Mouse (Mus musculus): ENCODE results near the gene Kri1.
"Not testable (repeated sequence)": the region's sequence is repeated elsewhere in the genome, so short reads cannot be mapped to it uniquely, and the experiment has no call there.

The Kri1 gene

GRCm38 (mm10) chr9:21287571-21288402 lies at the start of gene Kri1:
TSS of gene Kri1 (minus strand) at chr9:21287969.
- DNase-seq (ENCODE audit: low read depth, low spot score), result peak; percentile 97

GRCm38 (mm10) chr9:21336491-21336890 lies 48.7 kb upstream of the Kri1 start:
- DNase-seq (ENCODE audit: low read depth, low spot score), result no peak

- no peak for DNase-seq (ENCODE audit: low read depth, low spot score)
These were observed 47.6 kb upstream of the Kri1 start for GRCm38 (mm10) chr9:21335391-21335790.

GRCm38 (mm10) chr9:21334747-21335146 lies 47.0 kb upstream of the Kri1 start:
- no peak for DNase-seq (ENCODE audit: low read depth, low spot score)

DNA sequence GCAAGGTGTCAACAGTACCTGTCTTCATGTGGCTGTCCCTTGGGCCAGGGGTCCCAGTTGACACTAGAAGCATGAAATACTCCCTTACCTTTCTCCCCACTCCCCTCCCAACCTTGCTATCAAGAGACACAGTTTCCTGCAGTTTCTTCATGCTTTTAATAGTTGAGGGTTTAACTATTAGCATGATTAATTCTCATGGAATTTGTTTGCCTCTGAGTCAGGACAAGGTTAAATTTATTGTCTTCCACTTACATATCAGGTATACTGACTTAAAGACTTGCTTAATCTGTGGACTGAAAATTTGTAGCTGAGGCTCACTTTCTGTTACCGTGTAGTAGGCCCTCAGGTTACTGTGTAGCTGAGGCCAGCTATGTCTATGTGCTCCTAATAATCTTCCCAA lies 45.8 kb upstream of the Kri1 start:
- no peak for DNase-seq (ENCODE audit: low read depth, low spot score)

DNA sequence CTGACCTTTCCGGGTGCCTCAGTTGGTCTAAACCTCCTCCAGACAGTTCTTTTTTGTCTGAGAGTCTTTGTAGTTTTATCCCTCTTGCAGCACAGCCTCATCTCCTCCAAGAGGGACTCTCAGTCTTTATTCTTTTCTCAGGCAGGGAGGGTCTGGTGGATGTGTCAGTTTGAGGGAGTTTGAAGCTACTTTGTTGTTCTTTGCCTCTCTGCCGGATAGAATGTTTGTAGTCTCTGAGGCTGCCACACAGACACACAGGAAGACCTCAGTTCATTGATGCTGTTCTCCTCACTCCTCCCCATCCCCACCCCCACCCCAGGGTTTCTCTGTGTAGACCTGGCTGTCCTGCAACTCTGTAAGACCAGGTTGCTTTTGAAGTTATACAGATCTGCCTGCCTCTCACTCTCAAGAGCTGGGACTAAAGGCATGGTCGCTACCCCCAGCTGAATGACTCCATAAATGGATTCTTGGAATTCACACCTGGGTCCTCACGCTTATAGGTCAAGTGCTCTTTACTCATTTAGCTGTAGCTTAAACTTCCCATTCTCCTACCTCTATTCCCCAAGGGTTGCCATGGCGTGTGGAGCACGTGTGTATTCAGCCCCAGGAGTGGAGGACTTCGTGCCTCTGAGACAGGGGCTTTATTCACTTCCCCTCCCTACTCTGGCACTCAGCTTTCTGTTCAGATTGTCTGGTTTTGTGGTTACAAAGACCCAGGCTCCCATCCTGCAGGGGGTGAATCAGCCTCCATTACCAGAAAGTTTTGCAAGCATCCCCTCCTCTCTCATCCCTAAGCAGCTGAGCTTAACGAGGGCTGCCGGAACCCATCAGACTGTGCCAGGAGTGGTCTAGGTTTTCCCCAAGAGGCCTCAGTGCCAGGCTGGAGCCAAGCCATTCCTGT lies 44.6 kb upstream of the Kri1 start:
- no peak for DNase-seq (ENCODE audit: low read depth, low spot score)

DNA sequence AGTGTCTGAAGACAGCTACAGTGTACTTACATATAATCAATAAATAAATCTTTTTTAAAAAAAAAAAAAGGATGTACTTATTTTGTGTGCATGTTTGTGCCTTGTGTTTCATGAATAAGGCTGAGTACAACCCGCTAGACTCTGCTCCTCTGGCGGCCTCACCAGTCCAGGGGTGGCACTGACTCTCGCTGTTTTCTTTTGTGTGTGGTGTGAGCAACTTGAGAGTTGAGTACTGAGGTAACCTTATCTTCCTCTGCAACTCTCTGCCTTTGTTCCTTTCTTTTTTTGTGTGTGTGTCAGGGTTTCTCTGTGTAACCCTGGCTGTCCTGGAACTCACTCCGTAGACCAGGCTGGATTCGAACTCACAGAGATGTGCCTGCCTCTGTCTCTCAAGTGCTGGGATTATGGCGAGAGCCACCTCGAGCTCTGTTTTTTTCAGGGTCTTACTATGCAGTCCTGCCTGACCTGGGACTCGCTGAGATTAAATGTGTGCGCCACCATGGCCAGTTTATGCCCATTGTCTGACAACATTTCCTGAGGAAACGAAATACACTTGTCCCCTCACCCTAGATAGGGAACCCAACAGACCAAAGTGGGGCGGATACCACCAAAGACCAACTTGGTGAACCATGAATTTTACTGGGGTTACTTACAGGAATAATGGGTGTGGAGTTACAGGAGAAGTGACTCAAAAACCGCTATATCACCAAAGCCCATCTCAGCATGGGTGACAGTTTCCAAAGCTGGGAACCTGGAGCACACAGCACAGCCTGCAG lies 43.8 kb upstream of the Kri1 start:
- no peak for DNase-seq (ENCODE audit: low read depth, low spot score)

DNA sequence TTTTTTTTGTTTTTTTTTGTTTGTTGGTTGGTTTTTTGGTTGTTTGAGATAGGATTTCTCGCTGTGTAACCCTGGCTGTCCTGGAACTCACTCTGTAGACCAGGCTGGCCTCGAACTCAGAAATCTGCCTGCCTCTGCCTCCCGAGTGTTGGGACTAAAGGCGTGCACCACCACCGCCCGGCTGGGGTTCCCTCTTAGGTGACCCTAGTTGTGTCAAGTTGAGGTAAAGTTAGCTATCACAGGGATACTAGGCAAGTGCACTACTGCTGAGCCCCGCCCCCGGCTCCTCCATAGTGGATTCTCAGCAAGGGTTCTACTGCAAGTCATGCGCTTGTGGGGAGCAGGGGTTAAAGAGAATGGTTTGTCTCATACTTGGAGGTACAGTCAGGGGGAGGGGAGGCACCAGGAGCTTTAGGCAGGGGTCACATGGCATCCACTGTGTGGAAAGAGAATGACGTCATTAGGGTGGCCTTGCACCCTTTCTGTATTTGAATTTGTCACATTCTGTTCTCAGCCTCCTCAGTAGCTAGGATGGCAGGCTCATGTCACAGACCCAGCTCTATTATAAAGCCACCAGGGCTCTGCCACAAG lies 42.0 kb upstream of the Kri1 start:
- DNase-seq (ENCODE audit: low read depth, low spot score), result no peak

- no peak for DNase-seq (ENCODE audit: low read depth, low spot score)
These were observed 41.3 kb upstream of the Kri1 start for GRCm38 (mm10) chr9:21329041-21329440.

- no peak for DNase-seq (ENCODE audit: low read depth, low spot score)
These were observed 40.3 kb upstream of the Kri1 start for GRCm38 (mm10) chr9:21328041-21328440.

- DNase-seq (ENCODE audit: low read depth, low spot score), result no peak
These were observed 39.8 kb upstream of the Kri1 start for GRCm38 (mm10) chr9:21327569-21327968.

- no peak for DNase-seq (ENCODE audit: low read depth, low spot score)
These were observed 36.5 kb upstream of the Kri1 start for GRCm38 (mm10) chr9:21324269-21324668.

DNA sequence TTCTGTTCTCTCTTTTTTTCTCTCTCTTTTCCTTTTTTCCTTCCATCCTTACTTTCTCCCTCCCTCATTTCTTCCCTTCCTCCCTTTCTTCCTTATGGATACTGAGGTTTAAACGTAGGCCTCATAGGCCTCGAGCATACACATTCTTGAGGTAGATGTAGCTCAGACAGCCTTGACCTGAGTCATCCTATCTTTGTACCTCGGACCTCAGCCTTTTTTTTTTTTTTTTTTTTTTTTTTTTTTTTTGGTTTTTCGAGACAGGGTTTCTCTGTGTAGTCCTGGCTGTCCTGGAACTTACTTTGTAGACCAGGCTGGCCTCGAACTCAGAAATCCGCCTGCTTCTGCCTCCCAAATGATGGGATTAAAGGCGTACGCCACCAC lies 35.1 kb upstream of the Kri1 start:
- not testable (repeated sequence) for DNase-seq (ENCODE audit: low read depth, low spot score)

DNA sequence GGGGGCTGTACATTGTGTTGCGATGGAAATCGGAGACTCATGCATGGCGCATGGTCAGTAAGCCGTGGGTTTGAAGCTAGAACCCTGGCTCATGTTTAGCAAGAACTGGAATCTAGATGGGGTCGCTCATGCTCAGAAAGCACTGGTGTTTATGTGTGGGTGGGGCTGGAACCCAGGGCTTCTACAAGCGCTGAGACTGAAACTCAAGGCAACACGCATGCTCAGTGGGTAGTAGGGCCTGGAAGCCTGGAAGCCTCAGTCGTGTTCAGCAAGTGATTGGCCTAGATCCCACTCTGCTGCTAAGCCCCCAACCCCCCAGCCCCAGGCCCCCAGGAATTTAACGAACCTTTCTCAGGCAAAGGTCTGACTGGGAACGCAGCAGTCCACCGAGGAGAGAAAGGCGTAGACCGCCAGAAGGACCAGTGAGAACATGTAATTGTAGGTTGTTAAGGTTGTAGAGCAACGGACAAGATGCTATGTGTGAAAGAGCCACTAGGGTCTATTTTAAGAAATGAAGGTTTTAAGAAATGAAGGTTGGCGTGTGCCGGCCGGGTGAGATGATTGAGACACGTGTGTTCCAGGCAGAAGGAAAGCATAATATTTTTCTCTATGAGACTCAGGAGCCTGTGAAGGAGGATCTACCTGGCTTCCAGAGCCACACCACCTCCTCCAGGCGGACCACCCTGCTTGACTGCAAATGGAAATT lies 34.6 kb upstream of the Kri1 start:
- no peak for DNase-seq (ENCODE audit: low read depth, low spot score)

DNA sequence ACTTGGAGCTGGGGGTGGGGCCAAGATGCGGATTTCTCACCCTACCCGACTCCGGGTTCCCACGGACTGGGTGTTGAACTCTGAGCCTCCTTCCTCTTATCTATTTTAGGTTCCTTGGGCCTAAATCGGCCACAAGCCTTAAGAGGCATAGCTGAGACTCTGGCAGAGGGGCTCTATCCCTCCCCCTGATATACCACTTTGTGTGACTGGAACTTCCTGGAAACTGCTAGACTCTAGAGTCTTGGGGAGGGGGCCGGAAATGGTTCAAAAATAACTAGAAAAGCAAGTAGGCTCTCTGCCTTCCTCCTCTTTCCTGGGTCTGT lies 33.7 kb upstream of the Kri1 start:
- no peak for DNase-seq (ENCODE audit: low read depth, low spot score)

DNA sequence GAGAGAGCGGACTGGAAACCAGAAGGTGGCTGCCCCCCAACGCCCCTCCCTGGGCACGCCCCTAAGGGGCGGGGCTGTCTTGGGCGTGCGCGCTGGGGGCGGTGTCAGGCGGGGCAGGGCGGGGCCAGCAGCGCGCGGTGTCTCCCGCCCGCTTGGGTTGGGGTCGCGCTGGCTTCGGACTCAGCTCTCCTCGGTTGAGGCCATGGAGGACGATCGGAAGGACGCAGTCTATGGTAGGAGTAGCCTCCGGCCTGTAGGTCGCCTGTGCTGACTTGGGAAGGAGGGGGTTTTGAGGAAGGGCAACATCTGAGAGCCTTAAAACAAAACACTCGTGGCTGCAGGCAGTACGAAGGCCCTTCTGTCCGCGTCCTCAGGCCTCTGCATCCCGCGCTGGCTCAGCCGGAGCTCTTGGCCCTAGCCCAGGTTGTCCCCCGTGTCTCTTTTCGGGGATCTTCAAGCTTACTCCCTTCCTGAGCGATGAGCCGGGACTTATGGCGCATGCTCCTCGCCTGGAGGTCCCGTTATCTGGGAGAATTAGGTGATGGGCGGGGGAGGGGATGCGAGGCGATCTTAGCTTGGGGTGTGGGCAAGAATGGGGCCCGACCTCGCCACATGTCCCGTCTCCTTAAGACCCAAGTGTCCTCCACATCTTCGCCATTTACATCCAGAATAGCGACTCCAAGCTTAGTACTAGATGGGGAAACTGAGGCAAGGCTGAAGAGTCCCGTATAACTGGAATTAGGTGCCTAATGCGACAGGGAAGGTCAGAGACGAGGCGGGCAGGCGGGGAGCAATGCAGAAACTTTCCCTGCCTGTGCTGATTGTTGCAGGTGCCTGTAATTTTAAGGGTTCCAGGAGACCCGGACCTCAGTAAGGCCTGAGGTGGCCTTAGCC lies 33.1 kb upstream of the Kri1 start, which contains the start of gene Slc44a2:
Gene Slc44a2, plus strand, starts transcription at position 80 of the 894 bp plus-strand sequence.
- peak; percentile 80 for DNase-seq (ENCODE audit: low read depth, low spot score)

DNA sequence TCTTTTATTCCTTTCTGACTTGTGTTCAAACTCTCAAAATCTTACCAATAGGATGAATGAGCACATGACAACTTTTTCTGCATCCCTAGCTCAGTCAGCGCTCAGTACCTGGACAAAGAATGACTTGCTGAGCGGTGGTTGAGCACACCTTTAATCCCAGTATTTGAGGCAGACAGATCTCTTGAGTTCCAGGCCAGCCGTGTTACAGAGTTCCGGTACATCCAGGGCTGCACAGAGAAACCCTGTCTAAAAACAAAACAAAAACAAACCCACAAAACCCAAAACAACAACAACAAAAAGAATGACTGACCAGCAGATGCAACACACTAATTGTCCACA lies 32.5 kb upstream of the Kri1 start:
- no peak for DNase-seq (ENCODE audit: low read depth, low spot score)

DNA sequence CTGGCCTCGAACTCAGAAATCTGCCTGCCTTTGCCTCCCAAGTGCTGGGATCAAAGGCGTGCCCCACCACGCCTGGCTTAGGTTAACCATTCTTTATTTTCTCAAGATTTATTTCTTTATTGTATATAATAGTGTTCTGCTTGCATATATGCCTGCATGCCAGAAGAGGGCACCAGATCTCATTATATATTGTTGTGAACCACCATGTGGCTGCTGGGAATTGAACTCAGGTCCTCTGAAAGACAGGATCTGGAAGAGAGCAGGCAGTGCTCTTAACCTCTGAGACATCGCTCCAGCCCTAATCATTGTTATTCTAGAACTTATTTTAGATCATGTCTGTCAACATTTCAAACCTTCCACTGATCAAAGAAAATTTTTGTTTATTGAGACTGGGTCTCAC lies 31.7 kb upstream of the Kri1 start:
- DNase-seq (ENCODE audit: low read depth, low spot score), result no peak

DNA sequence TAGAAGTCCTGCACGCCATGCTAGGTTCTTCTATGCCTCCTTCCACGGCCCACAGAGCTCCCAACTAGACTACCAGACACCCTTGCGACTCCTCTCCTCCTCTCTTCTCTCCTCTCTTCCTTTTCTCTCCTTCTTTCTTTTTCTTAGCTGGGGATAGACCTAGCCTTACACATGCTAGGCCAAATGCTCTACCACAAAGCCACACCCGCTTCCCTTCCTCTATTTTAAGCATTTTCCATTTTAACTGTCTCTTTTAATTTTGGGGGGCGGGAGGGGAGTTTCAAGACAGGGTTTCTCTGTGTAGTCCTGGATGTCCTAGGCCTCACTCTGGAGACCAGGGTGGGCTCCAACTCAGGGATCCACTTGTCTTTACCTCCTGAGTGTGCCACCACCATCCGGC lies 31.0 kb upstream of the Kri1 start:
- DNase-seq (ENCODE audit: low read depth, low spot score), result no peak

DNA sequence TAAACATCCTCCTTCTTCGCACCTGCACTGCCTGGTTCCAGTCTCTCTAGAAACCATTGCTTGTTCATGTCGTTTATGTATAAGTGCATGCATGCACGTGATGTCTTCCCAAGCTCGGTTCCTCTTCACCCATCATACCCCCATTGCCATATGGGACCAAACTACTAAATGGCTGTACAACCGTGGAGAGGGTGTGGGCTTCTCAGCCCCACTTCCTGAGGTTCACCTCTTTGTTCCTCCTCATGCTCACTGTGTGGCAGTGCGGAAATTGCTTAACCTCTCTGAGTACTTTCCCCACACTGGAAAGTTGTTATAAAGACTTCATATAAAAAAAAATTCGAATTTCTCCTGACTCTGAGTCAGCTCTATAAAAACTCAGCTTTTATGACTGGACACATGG lies 28.9 kb upstream of the Kri1 start:
- no peak for DNase-seq (ENCODE audit: low read depth, low spot score)

Data from forelimb bud, embryonic 11.5 days (tissue).